8 mouse cellular contexts compared by ENCODE assay signal in genomic region chr1:161400126-161400525, GRCm38 (mm10). TPM values are rescaled to one million over a fixed set of nuclear protein-coding genes. Genes with fewer than 3 reads are reported as not detected.
DNase-seq lines count a peak whose midpoint lies in the region; ATAC-seq and TF ChIP-seq lines count a peak whose summit lies in the region.

No protein-coding gene starts in this region.

- WGBS in heart, embryonic 10.5 days: 26% methylated on average over 6 of the region's 6 CpGs
- 24% methylated on average over 6 of the region's 6 CpGs for WGBS in embryonic facial prominence, embryonic 11.5 days
- WGBS in hindbrain, postnatal 0 days: 31% methylated on average over 6 of the region's 6 CpGs

- intact Hi-C loops in left cerebral cortex, adult 2 months (cut with DNase I): loop anchor here (1.0 to 2.0 kb wide), 3 partner anchors 203 to 337 kb away; no protein-coding TSS in a partner anchor

- H3K27me3 ChIP-seq in heart, embryonic 10.5 days (ENCODE audit: insufficient read depth, poor library complexity, severe bottlenecking): no peaks in the 10 kb centered on the region
- H3K27me3 ChIP-seq in embryonic facial prominence, embryonic 11.5 days (ENCODE audit: control insufficient read depth, insufficient read depth, low read length): no peaks in the 10 kb centered on the region
- no peaks in the 10 kb centered on the region for H3K27me3 ChIP-seq in hindbrain, postnatal 0 days (ENCODE audit: insufficient read depth, low read length)

- no peaks in the 10 kb centered on the region for H3K4me1 ChIP-seq in heart, embryonic 10.5 days
- H3K4me1 ChIP-seq in embryonic facial prominence, embryonic 11.5 days (ENCODE audit: control insufficient read depth, insufficient read depth, low read length): no peaks in the 10 kb centered on the region
- H3K4me1 ChIP-seq in hindbrain, postnatal 0 days (ENCODE audit: insufficient read depth, low read length): no peaks in the 10 kb centered on the region

- no peak for ATAC-seq in embryonic facial prominence, embryonic 11.5 days (replicated peaks; ENCODE audit: insufficient number of reproducible peaks, low FRiP score, low TSS enrichment, low read depth)
- ATAC-seq in hindbrain, postnatal 0 days: no peak

- no peak overlapping the region for H3K4me2 ChIP-seq in embryonic facial prominence, embryonic 11.5 days (ENCODE audit: low read depth, low read length)
- no peak overlapping the region for H3K4me2 ChIP-seq in hindbrain, postnatal 0 days (ENCODE audit: low read depth, low read length)

- no peak overlapping the region for H3K4me3 ChIP-seq in heart, embryonic 10.5 days
- H3K4me3 ChIP-seq in embryonic facial prominence, embryonic 11.5 days (ENCODE audit: low read depth, low read length): no peak overlapping the region
- H3K4me3 ChIP-seq in hindbrain, postnatal 0 days (ENCODE audit: low read length): no peak overlapping the region
- H3K4me3 ChIP-seq in left cerebral cortex, adult 2 months: no peak overlapping the region

- no peak overlapping the region for H3K27ac ChIP-seq in heart, embryonic 10.5 days
- no peak overlapping the region for H3K27ac ChIP-seq in embryonic facial prominence, embryonic 11.5 days (replicated peaks; ENCODE audit: low read depth, low read length)
- H3K27ac ChIP-seq in hindbrain, postnatal 0 days: no peak overlapping the region
- H3K27ac ChIP-seq in left cerebral cortex, adult 2 months: no peak overlapping the region

- no peak overlapping the region for H3K9ac ChIP-seq in embryonic facial prominence, embryonic 11.5 days (replicated peaks; ENCODE audit: low read length)
- no peak overlapping the region for H3K9ac ChIP-seq in hindbrain, postnatal 0 days (replicated peaks; ENCODE audit: low read length)

- H3K36me3 ChIP-seq in heart, embryonic 10.5 days: no peaks in the 10 kb centered on the region
- H3K36me3 ChIP-seq in embryonic facial prominence, embryonic 11.5 days (replicated peaks; ENCODE audit: control insufficient read depth, insufficient read depth, low read depth, low read length): no peaks in the 10 kb centered on the region
- H3K36me3 ChIP-seq in hindbrain, postnatal 0 days (ENCODE audit: insufficient read depth, low read length): no peaks in the 10 kb centered on the region

- peak; percentile 72 for TF ChIP-seq CTCF in hindbrain, postnatal 0 days (IDR thresholded peaks at IDR 0.05; ENCODE audit: low read depth)
- peak; percentile 80 for TF ChIP-seq CTCF in left cerebral cortex, adult 2 months (IDR thresholded peaks at IDR 0.05)

- no peaks in the 10 kb centered on the region for H3K9me3 ChIP-seq in heart, embryonic 10.5 days
- no peaks in the 10 kb centered on the region for H3K9me3 ChIP-seq in embryonic facial prominence, embryonic 11.5 days (replicated peaks; ENCODE audit: control insufficient read depth, low read length)
- H3K9me3 ChIP-seq in hindbrain, postnatal 0 days (ENCODE audit: low read length): no peaks in the 10 kb centered on the region

- DNase-seq in heart, adult 18-20 months: peak; percentile 62 to 91
- no peak for DNase-seq in heart, embryonic 10.5 days (ENCODE audit: low spot score)
- DNase-seq in adrenal gland, adult 18-20 months (ENCODE audit: low spot score in 2 of 2): peak; percentile 67 to 79
- DNase-seq in embryonic facial prominence, embryonic 11.5 days (ENCODE audit: low spot score): peak; percentile 75
- peak; percentile 77 for DNase-seq in hindbrain, postnatal 0 days (ENCODE audit: low spot score)
- DNase-seq in left cerebral cortex, adult 2 months (ENCODE audit: extremely low spot score in 1 of 2, low spot score in 2 of 2): peak; percentile 70 to 78
- DNase-seq in naive thymus-derived CD4-positive, alpha-beta T cell, adult 2 months (ENCODE audit: low read depth): peak; percentile 80
- DNase-seq in thymus, adult 18-20 months: peak; percentile 4 to 13

RNA-seq across cellular contexts. Expression of gene Tnfsf4, which starts 4.9 kb away (rescaled TPM):
- not detected for total RNA-seq in heart, adult 18-20 months (2021)
- polyA plus RNA-seq in heart, embryonic 10.5 days (2016; fragmentation: Nextera tagmentation; extraction: Ambion mirVana): not detected in 2 replicates
- total RNA-seq in adrenal gland, adult 18-20 months (2021): not detected
- polyA plus RNA-seq in embryonic facial prominence, embryonic 11.5 days (2014; fragmentation: Nextera tagmentation; extraction: Ambion mirVana): not detected in 2 replicates
- not detected in 2 replicates for total RNA-seq in hindbrain, postnatal 0 days (2014; rRNA removed)
- polyA plus RNA-seq in hindbrain, postnatal 0 days (2015; fragmentation: Nextera tagmentation; extraction: Ambion mirVana): not detected in 2 replicates
- total RNA-seq in left cerebral cortex, adult 2 months (2021): not detected
